Mouse (Mus musculus): ENCODE data around the gene Olfr750.

GRCm38 (mm10) chr14:51041769-51042168 lies 32.5 kb downstream of the Olfr750 start, which contains the start of gene Rnase9:
- TF ChIP-seq CTCF (IDR thresholded peaks at IDR 0.05) = no peak
- TF ChIP-seq EP300 (IDR thresholded peaks at IDR 0.05) = no peak

All from lung, postnatal 0 days (tissue).